Mouse (Mus musculus) liver, embryonic 14.5 days (tissue): Measurements from ENCODE around the gene Cyp2d22.

Experiments used
- CTCF ChIP-seq: IDR thresholded peaks from 2 replicates; pipeline ENCODE4 v1.5.1; 2016; ENCODE audit warnings: antibody characterized with exemption, low read depth, control low read depth
- EP300 ChIP-seq: IDR thresholded peaks from 2 replicates; pipeline ENCODE4 v1.6.1; 2016; ENCODE audit warnings: antibody characterized with exemption, low read depth

DNA sequence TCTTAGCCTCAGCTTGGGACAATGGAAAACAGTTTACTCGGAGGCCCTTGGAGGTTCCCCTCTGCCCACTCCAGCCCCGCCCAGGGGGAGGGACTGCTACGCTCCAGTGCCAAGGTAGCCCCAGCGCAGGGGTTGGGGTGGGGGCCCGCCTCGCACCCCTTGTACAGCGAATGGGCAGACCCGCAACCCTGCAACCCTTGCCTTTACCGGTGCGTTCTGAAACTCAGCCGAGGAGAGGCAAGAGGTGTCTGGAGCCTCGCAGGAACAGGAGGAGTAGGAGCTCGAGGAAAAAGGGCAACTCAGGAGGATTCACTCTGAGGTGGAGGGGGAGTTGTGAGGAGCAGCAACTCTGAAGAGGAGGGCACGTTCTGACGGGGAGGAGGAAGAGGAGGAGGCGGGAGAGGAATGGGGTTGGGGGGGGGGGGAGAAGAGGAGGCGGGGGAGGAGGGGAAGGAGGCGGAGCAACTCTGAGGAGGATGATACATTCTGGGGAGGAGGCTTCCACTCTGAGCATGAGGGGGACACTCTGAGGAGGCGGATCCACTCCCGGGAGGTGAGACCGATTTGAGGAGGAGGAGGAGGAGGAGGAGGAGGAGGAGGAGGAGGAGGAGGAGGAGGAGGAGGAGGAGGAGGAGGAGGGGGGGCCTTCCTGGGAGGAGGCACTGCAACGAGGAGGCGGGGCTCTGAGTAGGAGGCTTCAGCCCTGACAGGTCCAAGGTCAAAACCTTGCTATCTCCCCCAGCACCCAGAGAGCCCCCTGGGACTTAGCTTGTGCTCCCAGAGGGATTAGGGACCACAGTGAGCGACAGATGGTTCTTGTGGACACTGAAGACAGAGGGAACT lies at the start of gene Cyp2d22:
- TF ChIP-seq CTCF (no peak), EP300 (no peak)
